Mouse (Mus musculus) hindbrain, embryonic 14.5 days (tissue): ENCODE results near the gene D430019H16Rik. TPM values are rescaled to one million over a fixed set of nuclear protein-coding genes. Genes with fewer than 3 reads are reported as not detected.

Source experiments
- ATAC-seq: fragments of 200-750 bp; cut with Nextera tagmentation; 2 replicates; pipeline ENCODE4 v1.8.0; 2017; ENCODE audit warnings: moderate number of reproducible peaks, mild to moderate bottlenecking, moderate TSS enrichment, moderate library complexity; ENCODE audit not compliant: low FRiP score
- DNase-seq: peaks from one replicate; pipeline ENCODE4 v3.0.0-alpha.2; 2015; ENCODE audit warnings: low spot score
- H3K27ac ChIP-seq: fragments of 300-500 bp; sonication (generic); 2 replicates; pipeline ENCODE4 v1.5.1; 2014; ENCODE audit warnings: mild to moderate bottlenecking, moderate library complexity
- H3K27me3 ChIP-seq: fragments of 300-500 bp; sonication (generic); 2 replicates; pipeline ENCODE4 v1.6.1; 2014; ENCODE audit warnings: mild to moderate bottlenecking, low read length, mixed read lengths; ENCODE audit not compliant: control insufficient read depth, insufficient read depth
- H3K36me3 ChIP-seq: fragments of 300-500 bp; sonication (generic); replicated peaks from 2 replicates; pipeline ENCODE4 v1.6.1; 2014; ENCODE audit not compliant: control insufficient read depth, insufficient read depth
- H3K4me1 ChIP-seq: fragments of 300-500 bp; sonication (generic); replicated peaks from 2 replicates; pipeline ENCODE4 v1.6.1; 2014; ENCODE audit warnings: antibody characterized with exemption, low read length, mixed read lengths; ENCODE audit not compliant: control insufficient read depth, insufficient read depth
- H3K4me2 ChIP-seq: fragments of 300-500 bp; sonication (generic); replicated peaks from 2 replicates; pipeline ENCODE4 v1.6.1; 2014; ENCODE audit warnings: mild to moderate bottlenecking, moderate library complexity
- H3K4me3 ChIP-seq: fragments of 300-500 bp; sonication (generic); replicated peaks from 2 replicates; pipeline ENCODE4 v1.5.1; 2014; ENCODE audit warnings: mild to moderate bottlenecking, low read length
- H3K9ac ChIP-seq: fragments of 300-500 bp; sonication (generic); 2 replicates; pipeline ENCODE4 v1.6.1; 2014
- H3K9me3 ChIP-seq: fragments of 300-500 bp; sonication (generic); 2 replicates; pipeline ENCODE4 v1.6.1; 2016; ENCODE audit warnings: low read length; ENCODE audit not compliant: control insufficient read depth
- WGBS: fragments of 180-500 bp; shearing (Covaris S2); extraction: QIAGEN DNeasy Blood & Tissue Kit; methylation state at CpG from one replicate; pipeline ENCODE4 v1.1.7; 2014; 5-methylcytosine and 5-hydroxymethylcytosine counted together
- polyA plus RNA-seq: library from polyadenylated mRNA; unstranded; fragments of >200 nt; fragmentation: Nextera tagmentation; extraction: Ambion mirVana; gene quantifications from 2 replicates; pipeline ENCODE4 v1.2.1, GENCODE M21; 2014

The D430019H16Rik gene
- polyA plus RNA-seq = 18.8 and 22.2 TPM in 2 replicates

GRCm38 (mm10) chr12:105453670-105454257 lies at the start of gene D430019H16Rik:
Gene D430019H16Rik (plus strand): TSS chr12:105453856.
- peak; percentile 77 for DNase-seq
- under 1% methylated on average over 38 of the region's 38 CpGs for WGBS
- Histone ChIP-seq H3K36me3 (0 out of 2 replicates have a peak, but pooled peaks cover 2% of the 10 kb centered on the region), H3K27ac (peak within 1 kb of the TSS; percentile 83), H3K27me3 (no peaks in the 10 kb centered on the region), H3K9me3 (no peaks in the 10 kb centered on the region), H3K9ac (peak within 1 kb of the TSS; percentile 82), H3K4me1 (peaks cover 28% of the 10 kb centered on the region), H3K4me2 (peak within 1 kb of the TSS; percentile 69), H3K4me3 (peak within 1 kb of the TSS; percentile 70)
- ATAC-seq = peak; percentile 86

GRCm38 (mm10) chr12:105406008-105406407 lies 47.6 kb upstream of the D430019H16Rik start:
- DNase-seq (no peak), ATAC-seq (no peak)
- Histone ChIP-seq H3K27me3 (no peaks in the 10 kb centered on the region), H3K4me1 (0 out of 2 replicates have a peak, but pooled peaks cover 3% of the 10 kb centered on the region), H3K27ac (no peak overlapping the region), H3K36me3 (no peaks in the 10 kb centered on the region), H3K4me3 (no peak overlapping the region), H3K9ac (no peak overlapping the region), H3K4me2 (no peak overlapping the region), H3K9me3 (no peaks in the 10 kb centered on the region)
- WGBS = 87% methylated on average over 6 of the region's 6 CpGs

- no peaks in the 10 kb centered on the region for H3K27me3 ChIP-seq
- no peak for DNase-seq
- H3K4me3 ChIP-seq = no peak overlapping the region
- WGBS = 64% methylated on average over 8 of the region's 8 CpGs
- ATAC-seq = no peak
- 0 out of 2 replicates have a peak, but pooled peaks cover 4% of the 10 kb centered on the region for H3K4me1 ChIP-seq
- no peak overlapping the region for H3K4me2 ChIP-seq
- no peaks in the 10 kb centered on the region for H3K9me3 ChIP-seq
- no peaks in the 10 kb centered on the region for H3K36me3 ChIP-seq
- H3K27ac ChIP-seq = no peak overlapping the region
- H3K9ac ChIP-seq = no peak overlapping the region
Measured at GRCm38 (mm10) chr12:105413909-105414308, 39.7 kb upstream of the D430019H16Rik start.

- Histone ChIP-seq H3K9me3 (no peaks in the 10 kb centered on the region), H3K27ac (no peak overlapping the region), H3K4me2 (no peak overlapping the region), H3K36me3 (no peaks in the 10 kb centered on the region), H3K27me3 (no peaks in the 10 kb centered on the region), H3K4me1 (no peaks in the 10 kb centered on the region), H3K4me3 (no peak overlapping the region), H3K9ac (no peak overlapping the region)
- WGBS = 55% methylated on average over 6 of the region's 6 CpGs
- DNase-seq = no peak
- ATAC-seq = no peak
Measured at GRCm38 (mm10) chr12:105420476-105420875, 33.2 kb upstream of the D430019H16Rik start.

GRCm38 (mm10) chr12:105426541-105426940 lies 27.1 kb upstream of the D430019H16Rik start:
- H3K9ac ChIP-seq = no peak overlapping the region
- no peaks in the 10 kb centered on the region; the same call in 1 of the 2 replicates for H3K4me1 ChIP-seq
- ATAC-seq = no peak
- no peaks in the 10 kb centered on the region for H3K27me3 ChIP-seq
- H3K36me3 ChIP-seq = no peaks in the 10 kb centered on the region
- no peak overlapping the region for H3K4me3 ChIP-seq
- H3K4me2 ChIP-seq = no peak overlapping the region
- H3K9me3 ChIP-seq = no peaks in the 10 kb centered on the region
- WGBS = 79% methylated on average over 7 of the region's 7 CpGs
- no peak for DNase-seq
- H3K27ac ChIP-seq = no peak overlapping the region

GRCm38 (mm10) chr12:105427039-105427757 lies 26.5 kb upstream of the D430019H16Rik start:
- Histone ChIP-seq H3K36me3 (no peaks in the 10 kb centered on the region), H3K27ac (no peak overlapping the region), H3K9me3 (no peaks in the 10 kb centered on the region), H3K4me1 (no peaks in the 10 kb centered on the region; the same call in 1 of the 2 replicates), H3K4me2 (peak overlapping the region; percentile 27; the same call in 1 of the 2 replicates), H3K4me3 (no peak overlapping the region), H3K27me3 (no peaks in the 10 kb centered on the region), H3K9ac (no peak overlapping the region)
- DNase-seq (peak; percentile 93), ATAC-seq (peak; percentile 77; the same call in 1 of the 2 replicates)
- 34% methylated on average over 10 of the region's 10 CpGs for WGBS

GRCm38 (mm10) chr12:105431872-105432271 lies 21.8 kb upstream of the D430019H16Rik start:
- H3K4me3 ChIP-seq = no peak overlapping the region
- H3K9ac ChIP-seq = no peak overlapping the region
- H3K27me3 ChIP-seq = no peaks in the 10 kb centered on the region
- H3K4me1 ChIP-seq = no peaks in the 10 kb centered on the region; the same call in 1 of the 2 replicates
- H3K4me2 ChIP-seq = no peak overlapping the region
- H3K9me3 ChIP-seq = no peaks in the 10 kb centered on the region
- ATAC-seq (no peak), DNase-seq (peak; percentile 54)
- no peaks in the 10 kb centered on the region for H3K36me3 ChIP-seq
- 65% methylated on average over 3 of the region's 3 CpGs for WGBS
- H3K27ac ChIP-seq = no peak overlapping the region

GRCm38 (mm10) chr12:105432807-105433206 lies 20.8 kb upstream of the D430019H16Rik start:
- H3K4me2 ChIP-seq = no peak overlapping the region
- WGBS = 74% methylated on average over 3 of the region's 3 CpGs

GRCm38 (mm10) chr12:105438259-105438658 lies 15.4 kb upstream of the D430019H16Rik start:
- DNase-seq (no peak), ATAC-seq (no peak)
- H3K9me3 ChIP-seq = no peaks in the 10 kb centered on the region
- H3K36me3 ChIP-seq = no peaks in the 10 kb centered on the region
- no peak overlapping the region for H3K4me3 ChIP-seq
- H3K4me1 ChIP-seq = no peaks in the 10 kb centered on the region
- H3K4me2 ChIP-seq = no peak overlapping the region
- no peak overlapping the region for H3K9ac ChIP-seq
- WGBS = 49% methylated on average over 5 of the region's 5 CpGs
- no peak overlapping the region for H3K27ac ChIP-seq
- no peaks in the 10 kb centered on the region for H3K27me3 ChIP-seq

More at GRCm38 (mm10) chr12:105432807-105433206, 20.8 kb upstream of the D430019H16Rik start:
- H3K9me3 ChIP-seq = no peaks in the 10 kb centered on the region
- no peaks in the 10 kb centered on the region for H3K27me3 ChIP-seq
- ATAC-seq (no peak), DNase-seq (no peak)
- H3K9ac ChIP-seq = no peak overlapping the region
- no peak overlapping the region for H3K27ac ChIP-seq
- H3K36me3 ChIP-seq = no peaks in the 10 kb centered on the region
- H3K4me1 ChIP-seq = no peaks in the 10 kb centered on the region
- H3K4me3 ChIP-seq = no peak overlapping the region
